Comparison of ENCODE assay signal across 9 mouse cellular contexts in genomic region chr1:193599163-193599562, GRCm38 (mm10).
DNase-seq lines count a peak whose midpoint lies in the region; ATAC-seq and TF ChIP-seq lines count a peak whose summit lies in the region.
"Had no signal": no experiment of that assay in that cellular context is flagged by ENCODE, and none has a peak within 500 bp of the region (broad histone marks: within the 10 kb centered on the region; RNA-seq: fewer than 3 reads in every experiment).

No protein-coding gene starts in this region.

- no peaks in the 10 kb centered on the region for H3K9me3 ChIP-seq in hindbrain, postnatal 0 days (ENCODE audit: low read length)
- no peaks in the 10 kb centered on the region for H3K9me3 ChIP-seq in hindbrain, embryonic 16.5 days (ENCODE audit: control insufficient read depth, low read length)
- no peaks in the 10 kb centered on the region for H3K9me3 ChIP-seq in liver, embryonic 11.5 days (ENCODE audit: control insufficient read depth, low read length)
- H3K9me3 ChIP-seq in forebrain, embryonic 11.5 days (ENCODE audit: control insufficient read depth, low read length) = no peaks in the 10 kb centered on the region

- POLR2A ChIA-PET in Patski (lab: Charles Lee) = interaction anchor here (1.0 kb wide), 1 partner anchor 9 kb away, joined by 3 read pairs; no protein-coding TSS in a partner anchor

- H3K4me2 ChIP-seq in hindbrain, postnatal 0 days (ENCODE audit: low read depth, low read length) = no peak overlapping the region
- no peak overlapping the region for H3K4me2 ChIP-seq in hindbrain, embryonic 16.5 days (ENCODE audit: low read length)
- H3K4me2 ChIP-seq in liver, embryonic 11.5 days = no peak overlapping the region
- no peak overlapping the region for H3K4me2 ChIP-seq in forebrain, embryonic 11.5 days (ENCODE audit: low read depth, low read length, severe bottlenecking)

- 37% methylated on average over 1 of the region's 1 CpGs for WGBS in hindbrain, postnatal 0 days
- 35% methylated on average over 1 of the region's 1 CpGs for WGBS in hindbrain, embryonic 16.5 days
- WGBS in liver, embryonic 11.5 days = 34% methylated on average over 1 of the region's 1 CpGs
- WGBS in forebrain, embryonic 11.5 days = 35% methylated on average over 1 of the region's 1 CpGs

- H3K4me1 ChIP-seq in hindbrain, postnatal 0 days (ENCODE audit: insufficient read depth, low read length) = no peaks in the 10 kb centered on the region
- H3K4me1 ChIP-seq in hindbrain, embryonic 16.5 days (ENCODE audit: control insufficient read depth, insufficient read depth, low read depth, low read length) = no peaks in the 10 kb centered on the region
- no peaks in the 10 kb centered on the region for H3K4me1 ChIP-seq in liver, embryonic 11.5 days (replicated peaks; ENCODE audit: control insufficient read depth, insufficient read depth, low read length)
- no peaks in the 10 kb centered on the region for H3K4me1 ChIP-seq in forebrain, embryonic 11.5 days (replicated peaks; ENCODE audit: control insufficient read depth, insufficient read depth, low read length)

- no peaks in the 10 kb centered on the region for H3K27me3 ChIP-seq in hindbrain, postnatal 0 days (ENCODE audit: insufficient read depth, low read length)
- H3K27me3 ChIP-seq in hindbrain, embryonic 16.5 days (replicated peaks; ENCODE audit: control insufficient read depth, insufficient read depth, low read length) = no peaks in the 10 kb centered on the region
- H3K27me3 ChIP-seq in Patski = no peaks in the 10 kb centered on the region
- no peaks in the 10 kb centered on the region for H3K27me3 ChIP-seq in liver, embryonic 11.5 days (replicated peaks; ENCODE audit: control insufficient read depth, insufficient read depth, low read length)
- no peaks in the 10 kb centered on the region for H3K27me3 ChIP-seq in forebrain, embryonic 11.5 days (ENCODE audit: control insufficient read depth, insufficient read depth, low read length)

- no peak overlapping the region for H3K27ac ChIP-seq in hindbrain, postnatal 0 days
- no peak overlapping the region for H3K27ac ChIP-seq in hindbrain, embryonic 16.5 days (ENCODE audit: low read depth, low read length)
- no peak overlapping the region for H3K27ac ChIP-seq in liver, embryonic 11.5 days (ENCODE audit: low read depth, low read length)
- H3K27ac ChIP-seq in forebrain, embryonic 11.5 days (ENCODE audit: low read depth, low read length) = no peak overlapping the region

- DNase-seq in hindbrain, postnatal 0 days (ENCODE audit: low spot score) = no peak
- DNase-seq in 416B (ENCODE audit: low read depth) (peak; percentile 28), Patski (ENCODE audit: low read depth, low spot score) (no peak)
- DNase-seq in liver, embryonic 11.5 days (ENCODE audit: low spot score) = no peak
- no peak for DNase-seq in layer of hippocampus, adult 11-12 months (ENCODE audit: low spot score)
- DNase-seq in left cerebral cortex, postnatal 25 days (ENCODE audit: low spot score in 2 of 2) = no peak
- DNase-seq in forebrain, embryonic 11.5 days (ENCODE audit: low spot score) = no peak

- no peak overlapping the region for H3K9ac ChIP-seq in hindbrain, postnatal 0 days (replicated peaks; ENCODE audit: low read length)
- H3K9ac ChIP-seq in hindbrain, embryonic 16.5 days (ENCODE audit: low read depth, low read length) = no peak overlapping the region
- H3K9ac ChIP-seq in liver, embryonic 11.5 days (ENCODE audit: low read depth, low read length) = no peak overlapping the region
- no peak overlapping the region for H3K9ac ChIP-seq in forebrain, embryonic 11.5 days (ENCODE audit: low read length)

- in situ Hi-C loops in Patski (cut with MboI; ENCODE audit: low pct_unique_long_range_greater_than_20kb) = no loop called here

- peak; percentile 61 for TF ChIP-seq CTCF in hindbrain, postnatal 0 days (IDR thresholded peaks at IDR 0.05; ENCODE audit: low read depth)
- TF ChIP-seq CTCF in Patski (IDR thresholded peaks at IDR 0.05) = peak; percentile 70

- no peaks in the 10 kb centered on the region for H3K36me3 ChIP-seq in hindbrain, postnatal 0 days (ENCODE audit: insufficient read depth, low read length)
- no peaks in the 10 kb centered on the region for H3K36me3 ChIP-seq in hindbrain, embryonic 16.5 days (ENCODE audit: control insufficient read depth, insufficient read depth, low read length)
- no peaks in the 10 kb centered on the region for H3K36me3 ChIP-seq in liver, embryonic 11.5 days (ENCODE audit: control insufficient read depth, insufficient read depth, low read length)
- no peaks in the 10 kb centered on the region for H3K36me3 ChIP-seq in forebrain, embryonic 11.5 days (ENCODE audit: control insufficient read depth, insufficient read depth, low read length)

- no peak for ATAC-seq in hindbrain, postnatal 0 days
- ATAC-seq in hindbrain, embryonic 16.5 days = no peak
- no peak for ATAC-seq in Patski
- ATAC-seq in liver, embryonic 11.5 days (replicated peaks; ENCODE audit: low FRiP score) = peak; percentile 61
- ATAC-seq in forebrain, embryonic 11.5 days (replicated peaks; ENCODE audit: low FRiP score) = no peak
- ATAC-seq: forebrain, embryonic 14.5 days had no signal

- intact Hi-C loops in left cerebral cortex, postnatal 25 days (cut with DNase I) = no loop called here

- no peak overlapping the region for H3K4me3 ChIP-seq in hindbrain, postnatal 0 days (ENCODE audit: low read length)
- no peak overlapping the region for H3K4me3 ChIP-seq in hindbrain, embryonic 16.5 days (ENCODE audit: low read length)
- H3K4me3 ChIP-seq in liver, embryonic 11.5 days (ENCODE audit: low read depth, low read length) = no peak overlapping the region
- no peak overlapping the region for H3K4me3 ChIP-seq in forebrain, embryonic 11.5 days (ENCODE audit: low read depth, low read length)

- CTCF ChIA-PET in Patski (lab: Charles Lee) = interaction anchor here (0.8 to 1.7 kb wide), 4 partner anchors 9 to 149 kb away, joined by 3 to 9 read pairs (median 4); no protein-coding TSS in a partner anchor
